Mouse (Mus musculus) 3T3-L1 (cell line): ENCODE measurements around the gene Arid3a.

Experiments
- DNase-seq: peaks from one replicate; pipeline ENCODE4 v3.0.0-alpha.2; 2015; ENCODE audit warnings: low read depth, low spot score

Arid3a gene

GRCm38 (mm10) chr10:79995636-79996035 is 68.8 kb downstream of the Arid3a start:
- peak; percentile 37 for DNase-seq

- DNase-seq, result peak; percentile 96
These were observed 69.6 kb downstream of the Arid3a start, which contains the start of gene Abca7 for GRCm38 (mm10) chr10:79996272-79997033. Gene Abca7, plus strand, starts transcription at chr10:79996494.

GRCm38 (mm10) chr10:79997034-79997760 is 70.4 kb downstream of the Arid3a start:
- DNase-seq, result peak; percentile 84

DNA sequence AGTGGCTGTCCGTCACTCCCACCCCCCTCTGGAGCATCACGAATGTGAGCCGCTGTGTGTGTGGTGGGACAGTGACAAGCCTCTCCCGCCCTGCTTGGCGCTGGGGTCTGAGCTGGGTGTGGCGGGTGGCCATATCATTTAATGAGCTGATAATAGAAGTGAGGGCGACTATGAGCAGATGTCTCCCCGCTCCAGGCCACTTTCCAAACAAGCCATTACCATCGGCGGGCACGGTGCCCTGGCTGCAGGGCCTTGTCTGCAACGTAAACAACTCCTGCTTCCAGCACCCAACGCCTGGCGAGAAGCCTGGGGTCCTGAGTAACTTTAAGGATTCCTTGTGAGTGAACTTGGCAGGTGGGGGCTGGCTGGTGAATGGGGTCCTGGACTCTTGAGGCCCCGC is 71.0 kb downstream of the Arid3a start:
- DNase-seq, result no peak

GRCm38 (mm10) chr10:80001945-80002344 is 75.1 kb downstream of the Arid3a start:
- no peak for DNase-seq

GRCm38 (mm10) chr10:80002829-80003228 is 76.0 kb downstream of the Arid3a start:
- DNase-seq, result no peak

- DNase-seq, result no peak
These were observed 76.8 kb downstream of the Arid3a start for GRCm38 (mm10) chr10:80003374-80004232.

- no peak for DNase-seq
These were observed 77.4 kb downstream of the Arid3a start for GRCm38 (mm10) chr10:80004233-80004705.
